Mouse (Mus musculus) myocyte (in vitro differentiated cells): ENCODE measurements at regions not wholly inside any gene's neighbourhood (a gene's known extent, or its start where the extent isn't known, plus 50 kb on each side); places are given as distances from the start of the nearest gene placed in this dataset.

ENCODE experiments used
- E2F4 ChIP-seq: IDR thresholded peaks from one replicate; pipeline ENCODE4 v1.6.1; 2011; ENCODE audit warnings: mild to moderate bottlenecking, control low read depth, moderate library complexity; ENCODE audit not compliant: insufficient read depth
- MAX ChIP-seq: IDR thresholded peaks from one replicate; pipeline ENCODE4 v1.6.1; 2011; ENCODE audit warnings: low read depth, mild to moderate bottlenecking, control low read depth
- MYOD1 ChIP-seq, 3 experiments: IDR thresholded peaks; one replicate each; pipeline ENCODE4 v1.6.1; 2011; ENCODE audit warnings: control low read depth in 2 of 3, low read depth in 2 of 3, mild to moderate bottlenecking in 2 of 3, moderate library complexity in 1 of 3; ENCODE audit not compliant: insufficient read length in 2 of 3, control insufficient read depth in 1 of 3
- POLR2A ChIP-seq: IDR thresholded peaks from one replicate; pipeline ENCODE4 v1.6.1; 2011; ENCODE audit warnings: low read depth, mild to moderate bottlenecking, control low read depth, moderate library complexity; ENCODE audit not compliant: insufficient read length
- POLR2AphosphoS2 ChIP-seq: IDR thresholded peaks from one replicate; pipeline ENCODE4 v1.6.1; 2011; ENCODE audit warnings: low read depth, control low read depth; ENCODE audit not compliant: insufficient read length
- REST ChIP-seq: IDR thresholded peaks from one replicate; pipeline ENCODE4 v1.6.1; 2011; ENCODE audit warnings: mild to moderate bottlenecking, control low read depth, moderate library complexity; ENCODE audit not compliant: insufficient read depth, insufficient read length
- SRF ChIP-seq: IDR thresholded peaks from one replicate; pipeline ENCODE4 v1.6.1; 2011; ENCODE audit warnings: low read depth; ENCODE audit not compliant: control insufficient read depth, insufficient read length
- USF1 ChIP-seq: IDR thresholded peaks from one replicate; pipeline ENCODE4 v1.6.1; 2011; ENCODE audit warnings: low read depth, mild to moderate bottlenecking, control low read depth, moderate library complexity

GRCm38 (mm10) chr7:70748884-70749283 is 382.3 kb upstream of the Nr2f2 start:
- TF ChIP-seq USF1 (no peak), MAX (no peak), POLR2A (no peak), POLR2AphosphoS2 (no peak), MYOD1 (IDR thresholded peaks at IDR 0.05; ENCODE audit: control insufficient read depth in 1 of 3, insufficient read length in 2 of 3, low read depth in 2 of 3) (no peak), SRF (no peak), E2F4 (no peak), REST (no peak)
